Mouse (Mus musculus) T-cell, adult 2 months (primary cell): ENCODE results near the gene Eif4e3.
A peak's percentile ranks its signal among the peaks of the same experiment; 100 is the strongest.

ENCODE experiments used
- DNase-seq: peaks from one replicate; pipeline ENCODE4 v3.0.0; 2022; ENCODE audit warnings: low spot score

The Eif4e3 gene

GRCm38 (mm10) chr6:99625306-99625705 lies 41.3 kb downstream of the Eif4e3 start:
- DNase-seq = no peak

- no peak for DNase-seq
These were observed 42.0 kb downstream of the Eif4e3 start for GRCm38 (mm10) chr6:99624542-99624941.

GRCm38 (mm10) chr6:99623641-99624040 lies 42.9 kb downstream of the Eif4e3 start:
- DNase-seq = no peak

GRCm38 (mm10) chr6:99621167-99621566 lies 45.4 kb downstream of the Eif4e3 start:
- DNase-seq = no peak

GRCm38 (mm10) chr6:99620471-99620870 lies 46.1 kb downstream of the Eif4e3 start:
- no peak for DNase-seq

GRCm38 (mm10) chr6:99619964-99620363 lies 46.6 kb downstream of the Eif4e3 start:
- no peak for DNase-seq

- DNase-seq = no peak
These were observed 47.1 kb downstream of the Eif4e3 start for GRCm38 (mm10) chr6:99619466-99619865.

- DNase-seq = no peak
These were observed 48.7 kb downstream of the Eif4e3 start for GRCm38 (mm10) chr6:99617867-99618266.

GRCm38 (mm10) chr6:99617415-99617814 lies 49.2 kb downstream of the Eif4e3 start:
- no peak for DNase-seq

GRCm38 (mm10) chr6:99615272-99615751 lies 51.3 kb downstream of the Eif4e3 start:
- no peak for DNase-seq

GRCm38 (mm10) chr6:99614566-99615271 lies 51.9 kb downstream of the Eif4e3 start:
- DNase-seq = no peak

- DNase-seq = no peak
These were observed 54.7 kb downstream of the Eif4e3 start for GRCm38 (mm10) chr6:99611866-99612265.

GRCm38 (mm10) chr6:99610454-99611427 lies 55.8 kb downstream of the Eif4e3 start:
- DNase-seq = peak; percentile 14

- no peak for DNase-seq
These were observed 60.5 kb downstream of the Eif4e3 start for GRCm38 (mm10) chr6:99606079-99606478.

GRCm38 (mm10) chr6:99604758-99605157 lies 61.8 kb downstream of the Eif4e3 start:
- no peak for DNase-seq

GRCm38 (mm10) chr6:99602434-99602833 lies 64.1 kb downstream of the Eif4e3 start:
- no peak for DNase-seq

GRCm38 (mm10) chr6:99600886-99601285 lies 65.7 kb downstream of the Eif4e3 start:
- no peak for DNase-seq

GRCm38 (mm10) chr6:99600168-99600793 lies 66.3 kb downstream of the Eif4e3 start:
- peak; percentile 43 for DNase-seq

GRCm38 (mm10) chr6:99599651-99600050 lies 66.9 kb downstream of the Eif4e3 start:
- no peak for DNase-seq

- no peak for DNase-seq
These were observed 67.3 kb downstream of the Eif4e3 start for GRCm38 (mm10) chr6:99599229-99599628.

- DNase-seq = no peak
These were observed 89.5 kb downstream of the Eif4e3 start for GRCm38 (mm10) chr6:99577040-99577439.

- no peak for DNase-seq
These were observed 90.9 kb downstream of the Eif4e3 start for GRCm38 (mm10) chr6:99575633-99576032.
